Mouse (Mus musculus): Measurements from ENCODE around the gene Dhrs3.
A peak's percentile ranks its signal among the peaks of the same experiment; 100 is the strongest.

Gene Dhrs3

GRCm38 (mm10) chr4:144898036-144898649 is 5.5 kb downstream of the Dhrs3 start:
- DNase-seq (ENCODE audit: low read depth) = no peak

- no peak for DNase-seq (ENCODE audit: low read depth)
Observed at GRCm38 (mm10) chr4:144898737-144899136, 6.1 kb downstream of the Dhrs3 start.

GRCm38 (mm10) chr4:144901561-144902111 is 9.0 kb downstream of the Dhrs3 start:
- peak; percentile 13 for DNase-seq (ENCODE audit: low read depth)

GRCm38 (mm10) chr4:144903088-144903487 is 10.5 kb downstream of the Dhrs3 start:
- DNase-seq (ENCODE audit: low read depth) = no peak

GRCm38 (mm10) chr4:144903932-144904331 is 11.3 kb downstream of the Dhrs3 start:
- DNase-seq (ENCODE audit: low read depth) = no peak

GRCm38 (mm10) chr4:144905128-144905527 is 12.5 kb downstream of the Dhrs3 start:
- DNase-seq (ENCODE audit: low read depth) = no peak

- DNase-seq (ENCODE audit: low read depth) = no peak
Observed at GRCm38 (mm10) chr4:144906001-144906889, 13.6 kb downstream of the Dhrs3 start.

- DNase-seq (ENCODE audit: low read depth) = no peak
Observed at GRCm38 (mm10) chr4:144906978-144907703, 14.5 kb downstream of the Dhrs3 start.

- no peak for DNase-seq (ENCODE audit: low read depth)
Observed at GRCm38 (mm10) chr4:144908825-144909224, 16.2 kb downstream of the Dhrs3 start.

GRCm38 (mm10) chr4:144910281-144910680 is 17.7 kb downstream of the Dhrs3 start:
- DNase-seq (ENCODE audit: low read depth) = no peak

GRCm38 (mm10) chr4:144913298-144914152 is 20.9 kb downstream of the Dhrs3 start:
- no peak for DNase-seq (ENCODE audit: low read depth)

GRCm38 (mm10) chr4:144916520-144916919 is 23.9 kb downstream of the Dhrs3 start:
- no peak for DNase-seq (ENCODE audit: low read depth)

GRCm38 (mm10) chr4:144917101-144917500 is 24.5 kb downstream of the Dhrs3 start:
- no peak for DNase-seq (ENCODE audit: low read depth)

GRCm38 (mm10) chr4:144918501-144918900 is 25.9 kb downstream of the Dhrs3 start:
- DNase-seq (ENCODE audit: low read depth) = no peak

- no peak for DNase-seq (ENCODE audit: low read depth)
Observed at GRCm38 (mm10) chr4:144928693-144929436, 36.2 kb downstream of the Dhrs3 start.

GRCm38 (mm10) chr4:144929811-144930221 is 37.2 kb downstream of the Dhrs3 start:
- DNase-seq (ENCODE audit: low read depth) = no peak

GRCm38 (mm10) chr4:144930366-144930765 is 37.7 kb downstream of the Dhrs3 start:
- DNase-seq (ENCODE audit: low read depth) = no peak

- no peak for DNase-seq (ENCODE audit: low read depth)
Observed at GRCm38 (mm10) chr4:144931167-144931566, 38.5 kb downstream of the Dhrs3 start.

- DNase-seq (ENCODE audit: low read depth) = no peak
Observed at GRCm38 (mm10) chr4:144934501-144934900, 41.9 kb downstream of the Dhrs3 start.

- no peak for DNase-seq (ENCODE audit: low read depth)
Observed at GRCm38 (mm10) chr4:144936563-144937154, 44.0 kb downstream of the Dhrs3 start.
